Mouse (Mus musculus) lung, embryonic 16.5 days (tissue): ENCODE data around the gene Cacng5. TPM values are rescaled to one million over a fixed set of nuclear protein-coding genes. Genes with fewer than 3 reads are reported as not detected.

Experiments
- ATAC-seq: fragments of 200-750 bp; cut with Nextera tagmentation; 2 replicates; pipeline ENCODE4 v1.8.0; 2017; ENCODE audit warnings: low read depth, mild to moderate bottlenecking, moderate library complexity
- H3K27ac ChIP-seq: fragments of 300-500 bp; sonication (generic); 2 replicates; pipeline ENCODE4 v1.5.1; 2014; ENCODE audit warnings: mild to moderate bottlenecking, control low read depth, low read length
- H3K27me3 ChIP-seq: fragments of 300-500 bp; sonication (generic); 2 replicates; pipeline ENCODE4 v1.6.1; 2014; ENCODE audit warnings: low read depth, low read length, mixed read lengths; ENCODE audit not compliant: control insufficient read depth, insufficient read depth
- H3K36me3 ChIP-seq: fragments of 300-500 bp; sonication (generic); 2 replicates; pipeline ENCODE4 v1.6.1; 2014; ENCODE audit warnings: low read length; ENCODE audit not compliant: control insufficient read depth, insufficient read depth
- H3K4me1 ChIP-seq: fragments of 300-500 bp; sonication (generic); replicated peaks from 2 replicates; pipeline ENCODE4 v1.6.1; 2014; ENCODE audit warnings: low read length, mixed read lengths; ENCODE audit not compliant: control insufficient read depth, insufficient read depth
- H3K4me2 ChIP-seq: fragments of 300-500 bp; sonication (generic); 2 replicates; pipeline ENCODE4 v1.6.1; 2014; ENCODE audit warnings: low read depth, low read length, control low read depth
- H3K4me3 ChIP-seq: fragments of 300-500 bp; sonication (generic); 2 replicates; pipeline ENCODE4 v1.5.1; 2014; ENCODE audit warnings: mild to moderate bottlenecking, low read length, control low read depth
- H3K9ac ChIP-seq: fragments of 300-500 bp; sonication (generic); 2 replicates; pipeline ENCODE4 v1.6.1; 2014; ENCODE audit warnings: low read length, control low read depth
- H3K9me3 ChIP-seq: fragments of 300-500 bp; sonication (generic); 2 replicates; pipeline ENCODE4 v1.6.1; 2016; ENCODE audit warnings: low read length; ENCODE audit not compliant: control insufficient read depth
- WGBS: fragments of 180-500 bp; shearing (Covaris S2); extraction: QIAGEN DNeasy Blood & Tissue Kit; methylation state at CpG from one replicate; pipeline ENCODE4 v1.1.7; 2014; 5-methylcytosine and 5-hydroxymethylcytosine counted together
- polyA plus RNA-seq: library from polyadenylated mRNA; unstranded; fragments of >200 nt; fragmentation: Nextera tagmentation; extraction: Ambion mirVana; gene quantifications from 2 replicates; pipeline ENCODE4 v1.2.1, GENCODE M21; 2015

Cacng5 gene
- polyA plus RNA-seq, 1 experiment from 2014 or later = 0.14 TPM

DNA sequence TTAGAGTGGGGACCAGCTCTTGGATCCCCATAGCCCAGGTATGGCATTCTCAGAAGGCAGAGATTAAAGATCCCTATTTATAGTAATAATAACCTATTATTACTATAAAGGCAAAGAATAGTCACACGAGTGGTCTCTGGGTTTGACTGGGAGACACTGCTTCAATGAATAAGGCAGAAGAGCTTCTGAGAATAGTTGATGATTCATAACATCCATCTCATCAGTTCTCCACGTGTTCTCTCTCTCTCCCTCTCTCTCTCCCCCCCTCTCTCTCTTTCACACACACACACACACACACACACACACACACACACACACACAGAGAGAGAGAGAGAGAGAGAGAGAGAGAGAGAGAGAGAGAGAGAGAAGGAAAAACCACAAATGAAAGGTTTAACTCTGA, 16.2 kb downstream of the Cacng5 start:
- H3K4me2 ChIP-seq = no peak overlapping the region
- no peak overlapping the region for H3K4me3 ChIP-seq
- ATAC-seq = no peak
- H3K27me3 ChIP-seq = no peaks in the 10 kb centered on the region
- WGBS = 51% methylated on average over 2 of the region's 2 CpGs
- no peaks in the 10 kb centered on the region for H3K36me3 ChIP-seq
- H3K9ac ChIP-seq = no peak overlapping the region
- H3K4me1 ChIP-seq = no peaks in the 10 kb centered on the region
- H3K9me3 ChIP-seq = no peaks in the 10 kb centered on the region
- no peak overlapping the region for H3K27ac ChIP-seq

DNA sequence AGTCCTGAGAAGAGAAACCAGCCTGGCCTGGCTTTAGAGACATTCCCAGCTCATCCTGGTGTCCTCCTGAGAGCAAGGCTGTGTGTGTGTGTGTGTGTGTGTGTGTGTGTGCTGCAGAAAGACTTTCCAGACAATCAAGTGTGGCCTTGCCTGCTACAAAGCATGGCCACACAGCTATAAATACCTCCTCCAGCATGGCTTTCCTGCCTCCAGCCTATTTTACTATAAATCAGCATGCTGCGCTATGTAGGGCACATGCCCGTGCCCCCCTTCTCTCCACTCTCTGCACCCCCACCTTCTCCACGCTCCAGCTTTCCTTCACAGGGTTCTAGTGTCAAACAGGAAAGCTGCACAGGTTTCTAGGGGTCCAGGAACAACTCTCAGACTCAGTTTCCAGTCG, 19.2 kb downstream of the Cacng5 start:
- no peak overlapping the region for H3K4me3 ChIP-seq
- H3K9ac ChIP-seq = no peak overlapping the region
- no peaks in the 10 kb centered on the region for H3K36me3 ChIP-seq
- H3K4me2 ChIP-seq = no peak overlapping the region
- 49% methylated on average over 4 of the region's 4 CpGs for WGBS
- H3K27me3 ChIP-seq = no peaks in the 10 kb centered on the region
- no peaks in the 10 kb centered on the region for H3K9me3 ChIP-seq
- no peak for ATAC-seq
- H3K4me1 ChIP-seq = no peaks in the 10 kb centered on the region
- H3K27ac ChIP-seq = no peak overlapping the region

DNA sequence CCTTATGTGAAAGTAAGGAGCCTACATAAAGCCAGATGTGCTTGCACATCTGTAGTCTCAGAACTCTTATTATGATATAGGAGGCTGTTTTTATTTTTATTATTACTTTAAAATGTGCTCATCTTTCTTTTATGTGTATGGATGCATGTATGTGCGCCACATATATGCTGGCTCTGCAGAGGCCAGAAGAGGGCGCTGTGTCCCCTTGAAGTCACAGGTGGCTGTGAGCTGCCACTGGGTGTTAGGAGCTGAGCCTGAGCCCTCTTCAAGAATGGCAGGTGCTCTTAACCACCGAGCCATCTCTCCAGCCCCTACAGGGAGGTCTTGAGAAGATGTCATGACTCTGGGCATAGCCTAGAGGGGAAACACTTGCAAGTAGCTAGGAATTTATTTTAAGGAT, 23.5 kb downstream of the Cacng5 start:
- no peaks in the 10 kb centered on the region for H3K9me3 ChIP-seq
- H3K36me3 ChIP-seq = no peaks in the 10 kb centered on the region
- WGBS = 88% methylated on average over 3 of the region's 3 CpGs
- no peak for ATAC-seq
- no peak overlapping the region for H3K4me3 ChIP-seq
- H3K4me2 ChIP-seq = no peak overlapping the region
- no peak overlapping the region for H3K9ac ChIP-seq
- no peaks in the 10 kb centered on the region for H3K27me3 ChIP-seq
- no peak overlapping the region for H3K27ac ChIP-seq
- no peaks in the 10 kb centered on the region for H3K4me1 ChIP-seq

DNA sequence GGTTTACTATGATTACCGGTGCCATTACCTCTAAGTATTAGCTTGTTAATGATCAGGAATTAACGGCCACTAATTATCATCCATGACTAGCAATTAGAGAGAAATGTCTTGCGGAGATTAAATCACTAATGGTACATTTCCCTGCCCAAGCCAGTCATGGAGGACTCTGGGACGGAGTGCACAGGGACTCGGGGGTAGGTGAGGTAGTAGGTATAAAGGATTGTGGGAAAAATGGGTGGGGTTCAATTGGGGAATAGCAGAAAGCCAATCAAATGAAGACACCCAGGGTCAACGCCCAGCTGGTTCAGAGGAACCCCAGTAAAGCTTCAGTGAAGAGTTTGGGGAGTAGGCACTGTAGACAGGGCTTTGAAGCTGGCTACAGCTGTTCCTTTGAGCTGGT, 27.5 kb downstream of the Cacng5 start:
- no peaks in the 10 kb centered on the region for H3K27me3 ChIP-seq
- 80% methylated on average over 6 of the region's 6 CpGs for WGBS

DNA sequence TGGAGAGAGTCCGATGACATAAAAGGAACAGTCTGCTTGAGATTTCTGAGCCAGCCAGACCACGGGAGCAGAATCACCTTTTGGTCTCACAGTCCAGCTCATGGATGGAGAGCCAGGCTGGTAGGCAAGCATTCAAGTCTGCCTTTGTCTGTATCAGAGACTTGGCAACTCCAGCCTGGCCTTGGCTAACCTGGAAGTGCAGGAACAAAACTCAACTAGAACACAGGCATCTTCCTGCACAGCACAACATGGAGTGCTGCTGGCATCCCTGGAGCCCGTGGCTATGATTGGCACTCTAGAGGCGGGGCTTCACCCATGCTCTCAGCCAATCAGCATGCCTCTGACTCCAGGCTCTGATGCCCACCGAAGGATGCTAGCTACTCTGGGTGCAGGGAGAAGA, 38.0 kb downstream of the Cacng5 start:
- H3K27ac ChIP-seq = no peak overlapping the region
- H3K9ac ChIP-seq = no peak overlapping the region
- WGBS = 69% methylated on average over 5 of the region's 5 CpGs
- no peaks in the 10 kb centered on the region for H3K36me3 ChIP-seq
- H3K4me1 ChIP-seq = no peaks in the 10 kb centered on the region
- no peak overlapping the region for H3K4me3 ChIP-seq
- 0 out of 2 replicates have a peak, but pooled peaks cover 3% of the 10 kb centered on the region for H3K9me3 ChIP-seq
- no peak for ATAC-seq
- H3K27me3 ChIP-seq = no peaks in the 10 kb centered on the region
- H3K4me2 ChIP-seq = no peak overlapping the region

More for the DNA sequence above, 27.5 kb downstream of the Cacng5 start:
- Histone ChIP-seq H3K27ac (no peak overlapping the region), H3K4me3 (no peak overlapping the region), H3K4me2 (no peak overlapping the region), H3K9ac (no peak overlapping the region), H3K9me3 (no peaks in the 10 kb centered on the region), H3K36me3 (no peaks in the 10 kb centered on the region), H3K4me1 (no peaks in the 10 kb centered on the region)
- ATAC-seq = no peak

DNA sequence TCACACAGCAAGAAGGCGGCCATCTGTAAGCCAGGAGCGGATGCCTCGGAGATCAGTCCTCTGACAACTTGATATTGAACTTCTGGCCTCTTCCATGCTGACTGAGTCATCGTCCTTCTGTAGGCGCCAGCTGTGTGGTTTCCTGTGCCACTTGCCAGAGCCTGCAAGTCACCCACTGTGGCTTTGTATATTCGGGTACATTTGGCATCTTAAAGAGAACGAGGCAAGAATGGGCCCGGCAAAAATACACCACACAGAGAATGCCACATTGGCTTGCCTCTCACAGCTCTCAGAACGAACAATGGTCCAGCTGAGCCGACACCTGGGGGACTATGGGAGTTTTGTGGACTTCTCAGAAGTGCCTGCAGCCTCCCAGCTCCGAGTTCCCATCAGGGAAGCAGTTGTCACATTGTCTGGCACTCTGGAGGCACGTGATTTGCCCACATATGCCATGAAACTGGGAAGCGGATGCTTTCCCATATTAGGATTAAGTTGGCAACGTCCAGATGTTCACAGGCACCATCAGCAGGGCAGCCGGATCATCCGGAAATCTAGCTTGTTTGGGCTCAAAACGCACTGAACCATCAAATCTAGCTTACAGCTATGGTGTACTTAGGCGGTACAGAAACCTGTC, 38.9 kb downstream of the Cacng5 start:
- ATAC-seq = no peak

DNA sequence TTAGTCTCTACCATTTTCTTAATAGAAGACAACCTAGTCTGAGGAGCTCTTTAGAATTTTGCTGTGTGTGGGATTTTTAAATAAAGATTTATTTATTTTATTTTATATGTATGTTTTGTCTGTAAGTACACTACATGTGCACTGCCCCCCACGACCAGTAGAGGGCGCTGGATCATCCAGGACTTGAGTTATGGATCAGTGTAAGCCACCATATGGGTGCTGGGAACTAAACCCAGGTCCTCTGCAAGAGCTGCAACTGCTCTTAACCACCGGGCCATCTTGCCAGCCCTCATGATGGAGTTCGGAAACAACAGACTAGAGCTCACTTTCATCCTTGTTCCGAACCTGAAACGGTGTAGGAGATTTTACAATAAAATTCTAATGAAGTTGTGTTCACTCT, 42.1 kb downstream of the Cacng5 start:
- H3K4me2 ChIP-seq = no peak overlapping the region
- H3K36me3 ChIP-seq = no peaks in the 10 kb centered on the region
- H3K4me1 ChIP-seq = no peaks in the 10 kb centered on the region
- no peak overlapping the region for H3K27ac ChIP-seq
- no peak for ATAC-seq
- 0 out of 2 replicates have a peak, but pooled peaks cover 3% of the 10 kb centered on the region for H3K9me3 ChIP-seq
- H3K9ac ChIP-seq = no peak overlapping the region
- H3K4me3 ChIP-seq = no peak overlapping the region
- 63% methylated on average over 6 of the region's 6 CpGs for WGBS
- no peaks in the 10 kb centered on the region for H3K27me3 ChIP-seq

More for the DNA sequence above, 38.9 kb downstream of the Cacng5 start:
- whole genome bisulfite sequencing = 73% methylated on average over 18 of the region's 18 CpGs
- Histone ChIP-seq H3K9me3 (0 out of 2 replicates have a peak, but pooled peaks cover 3% of the 10 kb centered on the region), H3K36me3 (no peaks in the 10 kb centered on the region), H3K27ac (no peak overlapping the region), H3K4me2 (no peak overlapping the region), H3K9ac (no peak overlapping the region), H3K4me3 (no peak overlapping the region), H3K27me3 (no peaks in the 10 kb centered on the region), H3K4me1 (no peaks in the 10 kb centered on the region)

DNA sequence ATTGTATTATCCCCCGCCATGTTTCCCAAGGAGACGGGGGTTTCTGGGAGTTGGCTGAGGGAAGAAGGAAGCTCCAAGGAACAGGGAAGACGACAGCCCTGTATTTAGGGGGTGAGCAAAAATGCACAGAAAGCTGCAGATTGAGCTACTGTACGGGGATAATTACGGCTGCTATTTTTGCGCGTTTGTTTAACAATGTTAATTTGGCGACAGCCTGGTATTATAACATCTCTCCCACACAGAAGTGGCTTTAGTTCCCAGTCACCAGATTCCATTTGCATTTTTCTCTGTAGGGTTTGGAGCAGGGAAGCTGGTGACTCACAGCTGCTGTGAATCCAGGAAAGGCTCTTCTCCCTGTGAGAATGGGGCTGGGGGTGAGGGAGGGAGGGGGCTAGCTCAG, 47.3 kb downstream of the Cacng5 start:
- WGBS = 75% methylated on average over 8 of the region's 8 CpGs
- Histone ChIP-seq H3K36me3 (no peaks in the 10 kb centered on the region), H3K9ac (no peak overlapping the region), H3K9me3 (no peaks in the 10 kb centered on the region), H3K27ac (no peak overlapping the region), H3K4me2 (no peak overlapping the region), H3K27me3 (no peaks in the 10 kb centered on the region), H3K4me3 (no peak overlapping the region), H3K4me1 (no peaks in the 10 kb centered on the region)
- ATAC-seq = no peak

DNA sequence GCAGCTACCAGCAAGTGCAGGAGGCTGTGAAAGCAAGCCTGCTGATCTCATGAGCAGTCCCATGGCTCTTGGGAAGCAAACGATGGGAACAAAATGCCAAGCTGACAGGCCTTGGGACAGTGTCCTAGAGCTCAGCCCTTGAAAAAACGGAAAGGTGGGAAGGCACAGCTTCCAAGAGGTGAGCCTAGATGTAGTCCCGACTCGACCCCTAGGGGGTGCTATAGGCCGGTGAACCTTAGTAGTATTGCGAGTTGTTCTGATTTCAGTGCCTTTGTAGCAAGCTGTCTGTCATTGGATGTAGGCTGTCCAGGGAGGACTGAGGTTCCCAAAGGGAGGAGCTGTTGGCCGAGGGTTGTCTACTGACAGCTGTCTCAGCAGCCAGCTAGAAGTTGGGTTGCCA, 49.7 kb downstream of the Cacng5 start:
- H3K4me3 ChIP-seq = no peak overlapping the region
- 11% methylated on average over 7 of the region's 7 CpGs for WGBS
- H3K4me2 ChIP-seq = no peak overlapping the region
- no peak overlapping the region for H3K27ac ChIP-seq
- H3K9me3 ChIP-seq = no peaks in the 10 kb centered on the region
- no peak for ATAC-seq
- H3K9ac ChIP-seq = no peak overlapping the region
- H3K4me1 ChIP-seq = no peaks in the 10 kb centered on the region
- H3K36me3 ChIP-seq = no peaks in the 10 kb centered on the region
- no peaks in the 10 kb centered on the region for H3K27me3 ChIP-seq

DNA sequence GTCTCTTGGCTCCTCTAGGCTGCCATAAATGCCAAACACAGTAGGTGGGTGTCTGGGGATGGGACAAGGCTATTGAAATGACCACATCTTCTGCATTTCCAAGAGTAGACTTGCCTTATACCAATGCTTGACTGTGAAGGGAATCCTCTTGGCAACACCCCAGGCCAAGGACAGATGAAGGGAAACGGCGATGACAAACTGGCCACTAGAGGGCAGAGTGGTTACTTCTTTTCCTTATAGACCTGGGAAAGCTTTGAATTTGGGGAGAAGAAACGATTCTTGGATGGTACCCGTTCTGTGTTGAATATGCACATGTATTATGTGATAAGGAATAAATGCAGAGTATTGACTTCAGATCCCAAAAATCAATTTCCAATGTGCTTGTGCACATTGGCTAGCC, 50.8 kb downstream of the Cacng5 start:
- H3K4me1 ChIP-seq = no peaks in the 10 kb centered on the region
- no peak overlapping the region for H3K27ac ChIP-seq
- no peak overlapping the region for H3K4me3 ChIP-seq
- H3K36me3 ChIP-seq = no peaks in the 10 kb centered on the region
- ATAC-seq = no peak
- H3K4me2 ChIP-seq = no peak overlapping the region
- 5% methylated on average over 4 of the region's 4 CpGs for WGBS
- H3K27me3 ChIP-seq = no peaks in the 10 kb centered on the region
- no peak overlapping the region for H3K9ac ChIP-seq
- H3K9me3 ChIP-seq = no peaks in the 10 kb centered on the region
